8 mouse cellular contexts compared by ENCODE assay signal in genomic region chr17:7176394-7176793, GRCm38 (mm10). TPM values are rescaled to one million over a fixed set of nuclear protein-coding genes. Genes with fewer than 3 reads are reported as not detected.
A peak's percentile ranks its signal among the peaks of the same experiment; 100 is the strongest.
DNase-seq lines count a peak whose midpoint lies in the region; ATAC-seq and TF ChIP-seq lines count a peak whose summit lies in the region.
"Had no signal": no experiment of that assay in that cellular context is flagged by ENCODE, and none has a peak within 500 bp of the region (broad histone marks: within the 10 kb centered on the region; RNA-seq: fewer than 3 reads in every experiment).

No protein-coding gene starts in this region.

- WGBS in liver, postnatal 0 days (ENCODE audit: insufficient replicate concordance) = 45% methylated on average over 2 of the region's 2 CpGs

- H3K9me3 ChIP-seq in liver, postnatal 0 days (ENCODE audit: low read length) = no peaks in the 10 kb centered on the region

- no peaks in the 10 kb centered on the region for H3K36me3 ChIP-seq in liver, postnatal 0 days (replicated peaks; ENCODE audit: insufficient read depth, low read length)

- intact Hi-C loops in left cerebral cortex, postnatal 36 days (cut with DNase I) = no loop called here

- no peak overlapping the region for H3K9ac ChIP-seq in liver, postnatal 0 days (replicated peaks)

- no peak for TF ChIP-seq EP300 in liver, postnatal 0 days (IDR thresholded peaks at IDR 0.05; ENCODE audit: low read depth)

- 0 out of 2 replicates have a peak overlapping the region, but pooled peaks have one; percentile 16 for H3K27ac ChIP-seq in liver, postnatal 0 days (ENCODE audit: low read depth)

- no peaks in the 10 kb centered on the region for H3K27me3 ChIP-seq in liver, postnatal 0 days (ENCODE audit: insufficient read depth, low read length)

- no peak for TF ChIP-seq CTCF in liver, postnatal 0 days (IDR thresholded peaks at IDR 0.05; ENCODE audit: low read depth)

- peaks cover 8% of the 10 kb centered on the region for H3K4me1 ChIP-seq in liver, postnatal 0 days (ENCODE audit: insufficient read depth)

- H3K4me2 ChIP-seq in liver, postnatal 0 days (ENCODE audit: low read depth, low read length) = no peak overlapping the region

- no peak for ATAC-seq in liver, postnatal 0 days

- H3K4me3 ChIP-seq in liver, postnatal 0 days (ENCODE audit: low read depth, low read length) = no peak overlapping the region

- DNase-seq in liver, postnatal 0 days = no peak
- DNase-seq in liver = no peak
- DNase-seq in heart, adult 8-10 months (ENCODE audit: low spot score) = peak; percentile 66
- DNase-seq in heart, postnatal 4 days = peak; percentile 53
- peak; percentile 40 for DNase-seq in lung, postnatal 25 days (ENCODE audit: low spot score)
- DNase-seq in left cerebral cortex, postnatal 36 days (ENCODE audit: low spot score in 2 of 2) = no peak
- DNase-seq in gastrocnemius, adult 8-10 months (ENCODE audit: low spot score in 2 of 2) = no peak
- DNase-seq: cerebellum, postnatal 14 days had no signal

RNA-seq across cellular contexts. Expression of gene Rps6ka2, which starts 6.5 kb away (rescaled TPM):
- 1.2 and 1.5 TPM in 2 replicates for polyA plus RNA-seq in liver, postnatal 0 days (2015; fragmentation: Nextera tagmentation; extraction: Ambion mirVana)
- 10 to 100 TPM; 44.5 to 56.3 (median 52.4) TPM for total RNA-seq in heart, adult 8-10 months (2022)
- 10 to 100 TPM; 26.2 to 31.1 TPM for total RNA-seq in heart, postnatal 4 days (2021)
- 10 to 100 TPM; 41.9 to 67.1 TPM for total RNA-seq in left cerebral cortex, postnatal 36 days (2021)
- 100 to 1,000 TPM in 3 of 4 experiments, 10 to 100 TPM in 1; 92.5 to 116 (median 107) TPM for total RNA-seq in gastrocnemius, adult 8-10 months (2022)

Comparison
In these comparisons a context has a peak if more than half of its experiments do, and no peak if none do; other contexts are left out.
1. DNase-seq: peak in heart, adult 8-10 months (single experiment), heart, postnatal 4 days (single experiment) and lung, postnatal 25 days (single experiment); none in liver, postnatal 0 days (single experiment), liver (single experiment), left cerebral cortex, postnatal 36 days (0 of 2) and gastrocnemius, adult 8-10 months (0 of 2).